In genomic region chr11:98458121-98458990, GRCm38 (mm10) we compare ENCODE assay signal across 8 mouse cellular contexts. TPM values are rescaled to one million over a fixed set of nuclear protein-coding genes. Genes with fewer than 3 reads are reported as not detected.
A peak's percentile ranks its signal among the peaks of the same experiment; 100 is the strongest.
DNase-seq lines count a peak whose midpoint lies in the region; ATAC-seq and TF ChIP-seq lines count a peak whose summit lies in the region.

No protein-coding gene starts in this region.

- intact Hi-C loops in heart, postnatal 25 days (cut with DNase I), result no loop called here
- intact Hi-C loops in left cerebral cortex, postnatal 14 days (cut with DNase I), result loop anchor here (5.0 to 10.0 kb wide), 2 partner anchors 116 to 194 kb away; no protein-coding TSS in a partner anchor

- no peak for TF ChIP-seq POLR2A in MEL (IDR thresholded peaks at IDR 0.05; ENCODE audit: control insufficient read depth in 1 of 2, insufficient read depth in 1 of 2, low read depth in 1 of 2, low read length in 2 of 2, poor library complexity in 1 of 2)

- no peaks in the 10 kb centered on the region for H3K36me3 ChIP-seq in heart, embryonic 14.5 days (ENCODE audit: control insufficient read depth, insufficient read depth, low read length)
- peaks cover 0 to 2% of the 10 kb centered on the region in 2 experiments; a peak in 1 of 4 replicates for H3K36me3 ChIP-seq in MEL (ENCODE audit: control insufficient read depth in 1 of 2, insufficient read depth in 2 of 2, low read length in 2 of 2)
- no peaks in the 10 kb centered on the region for H3K36me3 ChIP-seq in hindbrain, embryonic 12.5 days
- H3K36me3 ChIP-seq in midbrain, embryonic 13.5 days, result no peaks in the 10 kb centered on the region

- H3K4me3 ChIP-seq in heart, embryonic 14.5 days (ENCODE audit: control insufficient read depth in 1 of 2, insufficient read depth in 1 of 2, low read depth in 1 of 2, low read length in 2 of 2), result peak overlapping the region; percentile 55 to 66
- H3K4me3 ChIP-seq in MEL (ENCODE audit: control insufficient read depth in 1 of 2, insufficient read depth in 1 of 2, low read depth in 2 of 2, low read length in 2 of 2), result peak overlapping the region; percentile 63 to 80
- H3K4me3 ChIP-seq in hindbrain, embryonic 12.5 days, result peak overlapping the region; percentile 45
- peak overlapping the region; percentile 59 for H3K4me3 ChIP-seq in midbrain, embryonic 13.5 days (replicated peaks)

- H3K27ac ChIP-seq in heart, embryonic 14.5 days (replicated peaks in 1 of 2; ENCODE audit: control insufficient read depth in 1 of 2, insufficient read depth in 1 of 2, low read depth in 2 of 2, low read length in 2 of 2), result no peak overlapping the region
- H3K27ac ChIP-seq in MEL (ENCODE audit: control insufficient read depth, low read depth, low read length), result no peak overlapping the region
- no peak overlapping the region for H3K27ac ChIP-seq in hindbrain, embryonic 12.5 days
- no peak overlapping the region for H3K27ac ChIP-seq in midbrain, embryonic 13.5 days

- DNase-seq in heart, postnatal 25 days (ENCODE audit: low spot score), result no peak
- no peak for DNase-seq in MEL (ENCODE audit: low read depth, low spot score)
- no peak for DNase-seq in left cerebral cortex, postnatal 14 days (ENCODE audit: low spot score in 2 of 2)
- no peak for DNase-seq in gastrocnemius, adult 18-20 months (ENCODE audit: low spot score)
- no peak for DNase-seq in ovary, adult 18-20 months (ENCODE audit: low spot score)

- peaks cover 4 to 7% of the 10 kb centered on the region in 2 experiments; a peak in 3 of 4 replicates for H3K4me1 ChIP-seq in heart, embryonic 14.5 days (ENCODE audit: control insufficient read depth in 2 of 2, insufficient read depth in 2 of 2, low read length in 2 of 2)
- H3K4me1 ChIP-seq in MEL (ENCODE audit: control insufficient read depth in 1 of 2, insufficient read depth in 2 of 2, low read length in 2 of 2), result peaks cover 0 to 10% of the 10 kb centered on the region in 2 experiments; a peak in 1 of 4 replicates
- H3K4me1 ChIP-seq in hindbrain, embryonic 12.5 days, result peaks cover 7% of the 10 kb centered on the region
- peaks cover 11% of the 10 kb centered on the region; the same call in 1 of the 2 replicates for H3K4me1 ChIP-seq in midbrain, embryonic 13.5 days (replicated peaks)

- peaks cover 25% of the 10 kb centered on the region for H3K27me3 ChIP-seq in heart, embryonic 14.5 days (ENCODE audit: control insufficient read depth, insufficient read depth, low read length)
- peaks cover 0 to 1% of the 10 kb centered on the region in 2 experiments; a peak in 2 of 4 replicates for H3K27me3 ChIP-seq in MEL (ENCODE audit: control insufficient read depth in 1 of 2, insufficient read depth in 2 of 2, low read length in 2 of 2)
- H3K27me3 ChIP-seq in hindbrain, embryonic 12.5 days, result peaks cover 44% of the 10 kb centered on the region
- peaks cover 45% of the 10 kb centered on the region for H3K27me3 ChIP-seq in midbrain, embryonic 13.5 days

- H3K79me2 ChIP-seq in MEL (ENCODE audit: control insufficient read depth, insufficient read depth, low read length, poor library complexity), result no peaks in the 10 kb centered on the region; the same call in 1 of the 2 replicates

- peak overlapping the region; percentile 90 for H3K4me2 ChIP-seq in heart, embryonic 14.5 days (ENCODE audit: low read length)
- H3K4me2 ChIP-seq in hindbrain, embryonic 12.5 days (replicated peaks), result peak overlapping the region; percentile 63
- H3K4me2 ChIP-seq in midbrain, embryonic 13.5 days (replicated peaks), result peak overlapping the region; percentile 78

- TF ChIP-seq CTCF in MEL (IDR thresholded peaks at IDR 0.05 in 2 of 3, conservative IDR thresholded peaks at IDR 0.05 in 1 of 3; ENCODE audit: control insufficient read depth in 1 of 3, insufficient read depth in 1 of 3, low read depth in 2 of 3, low read length in 3 of 3, poor library complexity in 1 of 3, severe bottlenecking in 1 of 3), result no peak

- 4% methylated on average over 21 of the region's 30 CpGs for WGBS in heart, embryonic 14.5 days
- 3% methylated on average over 21 of the region's 30 CpGs for WGBS in hindbrain, embryonic 12.5 days
- WGBS in midbrain, embryonic 13.5 days, result 3% methylated on average over 28 of the region's 30 CpGs

- no peaks in the 10 kb centered on the region for H3K9me3 ChIP-seq in heart, embryonic 14.5 days (ENCODE audit: control insufficient read depth, low read length)
- no peaks in the 10 kb centered on the region for H3K9me3 ChIP-seq in MEL (replicated peaks; ENCODE audit: insufficient read depth, low read length)
- H3K9me3 ChIP-seq in hindbrain, embryonic 12.5 days (replicated peaks), result no peaks in the 10 kb centered on the region
- no peaks in the 10 kb centered on the region for H3K9me3 ChIP-seq in midbrain, embryonic 13.5 days

- no peak for ATAC-seq in heart, embryonic 14.5 days (ENCODE audit: insufficient number of reproducible peaks, insufficient read depth, low FRiP score, low read depth)
- ATAC-seq in hindbrain, embryonic 12.5 days (ENCODE audit: low FRiP score), result 0 out of 2 replicates have a peak, but pooled peaks have one; percentile 7
- ATAC-seq in midbrain, embryonic 13.5 days, result no peak

- H3K9ac ChIP-seq in heart, embryonic 14.5 days (ENCODE audit: low read length), result peak overlapping the region; percentile 75
- peak overlapping the region; percentile 82 for H3K9ac ChIP-seq in MEL (ENCODE audit: control insufficient read depth, low read depth, low read length, poor library complexity, severe bottlenecking)
- peak overlapping the region; percentile 63 for H3K9ac ChIP-seq in hindbrain, embryonic 12.5 days
- H3K9ac ChIP-seq in midbrain, embryonic 13.5 days (replicated peaks), result peak overlapping the region; percentile 71

- TF ChIP-seq EP300 in MEL (IDR thresholded peaks at IDR 0.05; ENCODE audit: low read depth in 1 of 2, low read length in 2 of 2), result no peak

- TF ChIP-seq RAD21 in MEL (IDR thresholded peaks at IDR 0.05; ENCODE audit: low read depth, low read length), result no peak

TF ChIP-seq in MEL, 35 proteins besides CTCF, POLR2A, EP300 and RAD21 (continues in another document):
- no peak for TF ChIP-seq TCF12 (IDR thresholded peaks at IDR 0.05; ENCODE audit: low read depth, low read length)
- TF ChIP-seq MAX (IDR thresholded peaks at IDR 0.05; ENCODE audit: low read length), result no peak
- TF ChIP-seq CHD2 (IDR thresholded peaks at IDR 0.05; ENCODE audit: low read length), result no peak
- TF ChIP-seq BHLHE40 (IDR thresholded peaks at IDR 0.05; ENCODE audit: borderline replicate concordance, low read depth, low read length), result no peak
- TF ChIP-seq MYC (IDR thresholded peaks at IDR 0.05; ENCODE audit: low read depth, low read length), result no peak
- no peak for TF ChIP-seq CHD1 (IDR thresholded peaks at IDR 0.05; ENCODE audit: low read depth, low read length)
- TF ChIP-seq SMC3 (IDR thresholded peaks at IDR 0.05; ENCODE audit: low read depth, low read length), result no peak
- no peak for TF ChIP-seq ETS1 (IDR thresholded peaks at IDR 0.05; ENCODE audit: low read depth, low read length)
- TF ChIP-seq USF2 (IDR thresholded peaks at IDR 0.05; ENCODE audit: borderline replicate concordance in 1 of 2, insufficient read depth in 1 of 2, low read depth in 1 of 2, low read length in 2 of 2), result no peak
- TF ChIP-seq TBP (IDR thresholded peaks at IDR 0.05; ENCODE audit: low read depth, low read length), result no peak

RNA-seq across cellular contexts. Expression of gene Grb7, which starts 12.2 kb away (rescaled TPM):
- 0.50 TPM in 1 of 2 replicates, not detected in the other for polyA plus RNA-seq in heart, embryonic 14.5 days (2014; fragmentation: Nextera tagmentation; extraction: Ambion mirVana)
- not detected for total RNA-seq in heart, postnatal 25 days (2021)
- total RNA-seq in MEL (2012; rRNA removed), result not detected in 2 replicates
- under 1 TPM in 1 of 2 experiments, not detected in 1; 0.21 TPM for polyA plus RNA-seq in MEL (2012; ENCODE audit: insufficient read depth in 1 of 2, insufficient read length in 2 of 2, low read depth in 1 of 2, low replicate concordance in 2 of 2, missing spikeins in 1 of 2)
- 2.0 and 4.4 TPM in 2 replicates for polyA plus RNA-seq in hindbrain, embryonic 12.5 days (2016; fragmentation: Nextera tagmentation; extraction: Ambion mirVana)
- polyA plus RNA-seq in midbrain, embryonic 13.5 days (2015; fragmentation: Nextera tagmentation; extraction: Ambion mirVana), result 0.21 and 0.24 TPM in 2 replicates
- total RNA-seq in left cerebral cortex, postnatal 14 days (2021), result 1 to 10 TPM; 1.6 to 4.4 TPM
- total RNA-seq in gastrocnemius, adult 18-20 months (2021), result under 1 TPM in 1 of 2 experiments, not detected in 1; 0.12 TPM

RNA-seq across cellular contexts. Expression of gene Mien1, which starts 19.6 kb away (rescaled TPM):
- polyA plus RNA-seq in heart, embryonic 14.5 days (2014; fragmentation: Nextera tagmentation; extraction: Ambion mirVana), result 120 and 138 TPM in 2 replicates
- total RNA-seq in heart, postnatal 25 days (2021), result 10 to 100 TPM; 49.0 to 54.6 TPM
- 74.0 and 93.2 TPM in 2 replicates for total RNA-seq in MEL (2012; rRNA removed)
- polyA plus RNA-seq in MEL (2012; ENCODE audit: insufficient read depth in 1 of 2, insufficient read length in 2 of 2, low read depth in 1 of 2, low replicate concordance in 2 of 2, missing spikeins in 1 of 2), result 10 to 100 TPM in 1 of 2 experiments, not detected in 1; 71.6 TPM
- polyA plus RNA-seq in hindbrain, embryonic 12.5 days (2016; fragmentation: Nextera tagmentation; extraction: Ambion mirVana), result 158 and 159 TPM in 2 replicates
- 231 and 239 TPM in 2 replicates for polyA plus RNA-seq in midbrain, embryonic 13.5 days (2015; fragmentation: Nextera tagmentation; extraction: Ambion mirVana)
- 100 to 1,000 TPM; 105 to 106 TPM for total RNA-seq in left cerebral cortex, postnatal 14 days (2021)
- total RNA-seq in gastrocnemius, adult 18-20 months (2021), result 10 to 100 TPM; 36.0 to 37.8 TPM

RNA-seq across cellular contexts. Expression of gene Erbb2, which starts 46.1 kb away (rescaled TPM):
- polyA plus RNA-seq in heart, embryonic 14.5 days (2014; fragmentation: Nextera tagmentation; extraction: Ambion mirVana), result 54.5 and 55.1 TPM in 2 replicates
- 1 to 10 TPM; 7.7 to 9.2 TPM for total RNA-seq in heart, postnatal 25 days (2021)
- total RNA-seq in MEL (2012; rRNA removed), result not detected in 2 replicates
- not detected for polyA plus RNA-seq in MEL (2012; ENCODE audit: insufficient read depth in 1 of 2, insufficient read length in 2 of 2, low read depth in 1 of 2, low replicate concordance in 2 of 2, missing spikeins in 1 of 2)
- 25.9 and 26.9 TPM in 2 replicates for polyA plus RNA-seq in hindbrain, embryonic 12.5 days (2016; fragmentation: Nextera tagmentation; extraction: Ambion mirVana)
- 7.1 and 7.6 TPM in 2 replicates for polyA plus RNA-seq in midbrain, embryonic 13.5 days (2015; fragmentation: Nextera tagmentation; extraction: Ambion mirVana)
- total RNA-seq in left cerebral cortex, postnatal 14 days (2021), result 1 to 10 TPM; 2.0 to 3.2 TPM
- total RNA-seq in gastrocnemius, adult 18-20 months (2021), result 1 to 10 TPM; 1.1 to 1.7 TPM

RNA-seq across cellular contexts. Expression of gene Pgap3, which starts 58.1 kb away (rescaled TPM):
- polyA plus RNA-seq in heart, embryonic 14.5 days (2014; fragmentation: Nextera tagmentation; extraction: Ambion mirVana), result 14.2 and 15.5 TPM in 2 replicates
- 1 to 10 TPM; 8.4 to 9.3 TPM for total RNA-seq in heart, postnatal 25 days (2021)
- 5.9 and 7.4 TPM in 2 replicates for total RNA-seq in MEL (2012; rRNA removed)
- 1 to 10 TPM in 1 of 2 experiments, not detected in 1; 8.4 TPM for polyA plus RNA-seq in MEL (2012; ENCODE audit: insufficient read depth in 1 of 2, insufficient read length in 2 of 2, low read depth in 1 of 2, low replicate concordance in 2 of 2, missing spikeins in 1 of 2)
- 9.1 and 10.2 TPM in 2 replicates for polyA plus RNA-seq in hindbrain, embryonic 12.5 days (2016; fragmentation: Nextera tagmentation; extraction: Ambion mirVana)
- polyA plus RNA-seq in midbrain, embryonic 13.5 days (2015; fragmentation: Nextera tagmentation; extraction: Ambion mirVana), result 9.2 and 10.7 TPM in 2 replicates
- total RNA-seq in left cerebral cortex, postnatal 14 days (2021), result 10 to 100 TPM; 10.7 to 11.1 TPM
- total RNA-seq in gastrocnemius, adult 18-20 months (2021), result 1 to 10 TPM; 2.3 to 3.7 TPM
